Mouse (Mus musculus): ENCODE data around the gene Otud7b. TPM values are rescaled to one million over a fixed set of nuclear protein-coding genes. Genes with fewer than 3 reads are reported as not detected.

Otud7b gene
- total RNA-seq, 1 experiment = 23.2 TPM

DNA sequence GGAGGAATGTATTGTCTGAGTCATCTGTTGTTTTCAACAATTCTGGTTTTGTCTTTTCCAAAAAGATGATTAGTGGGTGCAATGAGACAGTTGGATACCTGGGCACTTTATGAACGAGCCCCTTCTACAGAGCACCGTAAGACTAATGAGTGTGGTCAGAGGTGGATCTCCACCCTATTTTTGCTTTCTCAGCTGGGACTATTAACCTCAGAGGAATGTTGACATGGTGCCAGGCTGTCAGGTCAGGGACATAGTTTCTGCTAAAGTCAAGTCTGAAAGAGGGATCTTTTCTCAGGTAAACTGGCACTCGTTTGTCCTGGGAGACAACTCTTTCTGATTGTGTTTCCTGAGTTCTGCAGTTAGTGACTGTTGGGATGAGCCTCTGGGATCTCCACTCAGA, 30.7 kb downstream of the Otud7b start:
- H3K9me3 ChIP-seq (ENCODE audit: control insufficient read depth, insufficient read depth, low read depth, low read length) = no peaks in the 10 kb centered on the region
- no peak overlapping the region for H3K9ac ChIP-seq (ENCODE audit: insufficient read depth, low read depth, low read length, poor library complexity, severe bottlenecking)
- peaks cover 0 to 3% of the 10 kb centered on the region in 2 experiments; a peak in 1 of 4 replicates for H3K4me1 ChIP-seq (ENCODE audit: control insufficient read depth in 2 of 2, insufficient read depth in 2 of 2, low read length in 2 of 2, poor library complexity in 1 of 2)
- H3K4me3 ChIP-seq (ENCODE audit: insufficient read depth in 1 of 2, low read depth in 1 of 2, low read length in 2 of 2, poor library complexity in 1 of 2, severe bottlenecking in 1 of 2) = no peak overlapping the region
- H3K27ac ChIP-seq (ENCODE audit: insufficient read depth, low read depth, low read length, poor library complexity, severe bottlenecking) = no peak overlapping the region
- no peak for DNase-seq (ENCODE audit: low read depth, low spot score)
- in situ Hi-C loops (cut with MboI; ENCODE audit: low sequenced_read_pairs in 2 of 2, unreplicated experiment in 2 of 2) = no loop called here
- no peaks in the 10 kb centered on the region for H3K36me3 ChIP-seq (ENCODE audit: control insufficient read depth, insufficient read depth, low read length, poor library complexity, severe bottlenecking)
- TF ChIP-seq CHD2 (IDR thresholded peaks at IDR 0.05; ENCODE audit: low read depth, low read length) = no peak
- no peak for TF ChIP-seq HCFC1 (IDR thresholded peaks at IDR 0.05; ENCODE audit: borderline replicate concordance, insufficient read depth, low read length)
- no peak for TF ChIP-seq ZNF384 (IDR thresholded peaks at IDR 0.05; ENCODE audit: low read depth, low read length)
- TF ChIP-seq ZC3H11A (IDR thresholded peaks at IDR 0.05; ENCODE audit: borderline replicate concordance, low read depth, low read length) = no peak
- no peak for TF ChIP-seq MAFK (IDR thresholded peaks at IDR 0.05; ENCODE audit: insufficient read depth, low read depth, low read length)

GRCm38 (mm10) chr3:96147950-96148349, 43.6 kb downstream of the Otud7b start:
- in situ Hi-C loops (cut with MboI; ENCODE audit: low sequenced_read_pairs in 2 of 2, unreplicated experiment in 2 of 2) = no loop called here
- Histone ChIP-seq H3K4me1 (ENCODE audit: control insufficient read depth in 2 of 2, insufficient read depth in 2 of 2, low read length in 2 of 2, poor library complexity in 1 of 2) (no peaks in the 10 kb centered on the region), H3K9ac (ENCODE audit: insufficient read depth, low read depth, low read length, poor library complexity, severe bottlenecking) (no peak overlapping the region), H3K27ac (ENCODE audit: insufficient read depth, low read depth, low read length, poor library complexity, severe bottlenecking) (no peak overlapping the region), H3K36me3 (ENCODE audit: control insufficient read depth, insufficient read depth, low read length, poor library complexity, severe bottlenecking) (peaks cover 5% of the 10 kb centered on the region), H3K9me3 (ENCODE audit: control insufficient read depth, insufficient read depth, low read depth, low read length) (no peaks in the 10 kb centered on the region), H3K4me3 (ENCODE audit: insufficient read depth in 1 of 2, low read depth in 1 of 2, low read length in 2 of 2, poor library complexity in 1 of 2, severe bottlenecking in 1 of 2) (no peak overlapping the region)
- peak; percentile 29 for DNase-seq (ENCODE audit: low read depth, low spot score)
- TF ChIP-seq HCFC1 (IDR thresholded peaks at IDR 0.05; ENCODE audit: borderline replicate concordance, insufficient read depth, low read length) (no peak), ZC3H11A (IDR thresholded peaks at IDR 0.05; ENCODE audit: borderline replicate concordance, low read depth, low read length) (0 out of 2 replicates have a peak, but pooled peaks have one; percentile 25), MAFK (IDR thresholded peaks at IDR 0.05; ENCODE audit: insufficient read depth, low read depth, low read length) (peak; percentile 63; the same call in 1 of the 2 replicates)

DNA sequence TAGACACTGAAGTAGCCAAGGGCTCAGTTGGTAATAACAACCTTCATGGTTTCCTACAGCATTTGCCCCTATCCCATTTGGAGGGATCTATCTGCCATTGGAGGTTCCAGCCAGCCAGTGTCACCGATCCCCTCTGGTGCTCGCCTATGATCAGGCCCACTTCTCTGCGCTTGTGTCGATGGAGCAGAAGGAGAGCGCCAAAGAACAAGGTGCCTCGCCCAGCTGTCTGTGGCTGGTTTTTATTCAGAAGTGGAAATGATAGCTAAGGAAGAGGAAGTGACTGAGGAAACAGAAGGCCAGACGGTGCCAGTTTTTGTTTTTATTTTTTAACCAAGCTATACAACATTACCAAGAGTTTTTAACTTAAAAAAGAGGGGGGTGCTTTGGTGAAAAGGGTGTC, 47.5 kb downstream of the Otud7b start:
- no peak overlapping the region for H3K9ac ChIP-seq (ENCODE audit: insufficient read depth, low read depth, low read length, poor library complexity, severe bottlenecking)
- no peak overlapping the region for H3K4me3 ChIP-seq (ENCODE audit: insufficient read depth in 1 of 2, low read depth in 1 of 2, low read length in 2 of 2, poor library complexity in 1 of 2, severe bottlenecking in 1 of 2)
- DNase-seq (ENCODE audit: low read depth, low spot score) = no peak
- H3K9me3 ChIP-seq (ENCODE audit: control insufficient read depth, insufficient read depth, low read depth, low read length) = no peaks in the 10 kb centered on the region
- peaks cover 13% of the 10 kb centered on the region for H3K36me3 ChIP-seq (ENCODE audit: control insufficient read depth, insufficient read depth, low read length, poor library complexity, severe bottlenecking)
- H3K4me1 ChIP-seq (ENCODE audit: control insufficient read depth in 2 of 2, insufficient read depth in 2 of 2, low read length in 2 of 2, poor library complexity in 1 of 2) = peaks cover 3 to 9% of the 10 kb centered on the region in 2 experiments; a peak in 2 of 4 replicates
- TF ChIP-seq ZC3H11A (IDR thresholded peaks at IDR 0.05; ENCODE audit: borderline replicate concordance, low read depth, low read length) = no peak
- TF ChIP-seq MAFK (IDR thresholded peaks at IDR 0.05; ENCODE audit: insufficient read depth, low read depth, low read length) = no peak
- TF ChIP-seq HCFC1 (IDR thresholded peaks at IDR 0.05; ENCODE audit: borderline replicate concordance, insufficient read depth, low read length) = no peak
- no peak for TF ChIP-seq ZNF384 (IDR thresholded peaks at IDR 0.05; ENCODE audit: low read depth, low read length)
- TF ChIP-seq CHD2 (IDR thresholded peaks at IDR 0.05; ENCODE audit: low read depth, low read length) = no peak
- in situ Hi-C loops (cut with MboI; ENCODE audit: low sequenced_read_pairs in 2 of 2, unreplicated experiment in 2 of 2) = no loop called here
- no peak overlapping the region for H3K27ac ChIP-seq (ENCODE audit: insufficient read depth, low read depth, low read length, poor library complexity, severe bottlenecking)

- Histone ChIP-seq H3K4me1 (ENCODE audit: control insufficient read depth in 2 of 2, insufficient read depth in 2 of 2, low read length in 2 of 2, poor library complexity in 1 of 2) (peaks cover 3 to 9% of the 10 kb centered on the region in 2 experiments; a peak in 2 of 4 replicates), H3K9ac (ENCODE audit: insufficient read depth, low read depth, low read length, poor library complexity, severe bottlenecking) (no peak overlapping the region), H3K4me3 (ENCODE audit: insufficient read depth in 1 of 2, low read depth in 1 of 2, low read length in 2 of 2, poor library complexity in 1 of 2, severe bottlenecking in 1 of 2) (no peak overlapping the region), H3K36me3 (ENCODE audit: control insufficient read depth, insufficient read depth, low read length, poor library complexity, severe bottlenecking) (peaks cover 13% of the 10 kb centered on the region), H3K27ac (ENCODE audit: insufficient read depth, low read depth, low read length, poor library complexity, severe bottlenecking) (no peak overlapping the region), H3K9me3 (ENCODE audit: control insufficient read depth, insufficient read depth, low read depth, low read length) (no peaks in the 10 kb centered on the region)
- in situ Hi-C loops (cut with MboI; ENCODE audit: low sequenced_read_pairs in 2 of 2, unreplicated experiment in 2 of 2) = no loop called here
- no peak for DNase-seq (ENCODE audit: low read depth, low spot score)
- TF ChIP-seq ZC3H11A (IDR thresholded peaks at IDR 0.05; ENCODE audit: borderline replicate concordance, low read depth, low read length) = no peak
- TF ChIP-seq CHD2 (IDR thresholded peaks at IDR 0.05; ENCODE audit: low read depth, low read length) = no peak
- no peak for TF ChIP-seq ZNF384 (IDR thresholded peaks at IDR 0.05; ENCODE audit: low read depth, low read length)
- no peak for TF ChIP-seq MAFK (IDR thresholded peaks at IDR 0.05; ENCODE audit: insufficient read depth, low read depth, low read length)
- no peak for TF ChIP-seq HCFC1 (IDR thresholded peaks at IDR 0.05; ENCODE audit: borderline replicate concordance, insufficient read depth, low read length)
These were observed 48.3 kb downstream of the Otud7b start for GRCm38 (mm10) chr3:96152611-96153010.

- TF ChIP-seq ZC3H11A (IDR thresholded peaks at IDR 0.05; ENCODE audit: borderline replicate concordance, low read depth, low read length) (no peak), CHD2 (IDR thresholded peaks at IDR 0.05; ENCODE audit: low read depth, low read length) (no peak), ZNF384 (IDR thresholded peaks at IDR 0.05; ENCODE audit: low read depth, low read length) (no peak), HCFC1 (IDR thresholded peaks at IDR 0.05; ENCODE audit: borderline replicate concordance, insufficient read depth, low read length) (no peak), MAFK (IDR thresholded peaks at IDR 0.05; ENCODE audit: insufficient read depth, low read depth, low read length) (no peak)
- Histone ChIP-seq H3K36me3 (ENCODE audit: control insufficient read depth, insufficient read depth, low read length, poor library complexity, severe bottlenecking) (peaks cover 13% of the 10 kb centered on the region), H3K4me1 (ENCODE audit: control insufficient read depth in 2 of 2, insufficient read depth in 2 of 2, low read length in 2 of 2, poor library complexity in 1 of 2) (peaks cover 9 to 22% of the 10 kb centered on the region in 2 experiments), H3K27ac (ENCODE audit: insufficient read depth, low read depth, low read length, poor library complexity, severe bottlenecking) (no peak overlapping the region), H3K9me3 (ENCODE audit: control insufficient read depth, insufficient read depth, low read depth, low read length) (no peaks in the 10 kb centered on the region), H3K4me3 (ENCODE audit: insufficient read depth in 1 of 2, low read depth in 1 of 2, low read length in 2 of 2, poor library complexity in 1 of 2, severe bottlenecking in 1 of 2) (no peak overlapping the region), H3K9ac (ENCODE audit: insufficient read depth, low read depth, low read length, poor library complexity, severe bottlenecking) (no peak overlapping the region)
- in situ Hi-C loops (cut with MboI; ENCODE audit: low sequenced_read_pairs in 2 of 2, unreplicated experiment in 2 of 2) = no loop called here
- no peak for DNase-seq (ENCODE audit: low read depth, low spot score)
These were observed 51.2 kb downstream of the Otud7b start for GRCm38 (mm10) chr3:96155501-96155900.
